Mouse (Mus musculus): ENCODE measurements at regions not wholly inside any gene's neighbourhood (a gene's known extent, or its start where the extent isn't known, plus 50 kb on each side); places are given as distances from the start of the nearest gene placed in this dataset.

- Histone ChIP-seq H3K9ac (ENCODE audit: low read length) (no peak overlapping the region), H3K4me1 (ENCODE audit: control insufficient read depth, insufficient read depth, low read length) (no peaks in the 10 kb centered on the region), H3K27me3 (ENCODE audit: control insufficient read depth, insufficient read depth, low read length) (no peaks in the 10 kb centered on the region), H3K9me3 (ENCODE audit: control insufficient read depth, low read length) (no peaks in the 10 kb centered on the region), H3K36me3 (ENCODE audit: control insufficient read depth, insufficient read depth, low read length) (no peaks in the 10 kb centered on the region), H3K4me3 (ENCODE audit: low read depth, low read length) (no peak overlapping the region), H3K27ac (replicated peaks; ENCODE audit: low read depth, low read length) (no peak overlapping the region), H3K4me2 (ENCODE audit: low read depth, severe bottlenecking) (no peak overlapping the region)
- no peak for DNase-seq (ENCODE audit: low spot score)
- ATAC-seq (ENCODE audit: insufficient number of reproducible peaks, low FRiP score, low TSS enrichment, low read depth), result no peak
- WGBS, result 87% methylated on average over 3 of the region's 3 CpGs
These were observed 246.7 kb upstream of the Adam34 start for GRCm38 (mm10) chr8:43956500-43956899.

DNA sequence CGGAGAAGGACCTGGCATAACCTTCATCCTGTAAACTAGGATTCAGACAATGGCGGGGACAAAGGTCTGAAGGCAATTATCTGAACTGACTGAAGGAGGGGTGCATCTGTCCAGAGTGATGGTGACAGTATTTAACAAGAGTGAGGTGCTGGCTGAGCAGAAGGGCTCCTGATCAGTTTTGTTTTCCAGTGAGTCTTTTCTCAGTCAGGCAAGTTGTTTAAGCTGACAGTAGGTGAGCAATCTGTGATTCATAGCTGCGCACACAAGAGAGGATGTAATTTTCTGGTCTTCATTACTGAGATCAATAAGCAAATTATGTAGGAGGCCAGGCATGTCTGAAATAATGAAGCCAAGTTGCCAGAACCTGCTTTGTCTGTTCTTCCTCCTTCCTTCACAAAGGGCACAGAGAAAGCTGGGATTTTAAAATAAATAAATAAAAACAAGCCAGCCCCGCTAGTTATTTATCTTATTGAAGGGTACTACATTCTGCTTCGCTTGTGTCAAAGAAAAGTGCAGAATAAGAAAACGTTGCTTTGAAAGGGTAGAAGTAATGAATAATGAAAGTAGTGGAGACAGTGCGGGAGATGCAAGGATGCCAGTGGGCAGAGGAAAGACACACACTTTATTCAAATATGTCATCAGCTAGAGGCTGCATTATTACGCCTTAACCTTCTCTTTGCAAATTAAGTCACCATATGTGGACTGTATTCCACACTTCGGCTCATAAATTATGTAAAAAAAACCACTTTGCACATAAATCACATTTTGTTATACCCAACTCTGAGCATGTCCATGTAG, 239.6 kb upstream of the Adam34 start:
- no peak overlapping the region for H3K9ac ChIP-seq (ENCODE audit: low read length)
- DNase-seq (ENCODE audit: low spot score), result no peak
- H3K27me3 ChIP-seq (ENCODE audit: control insufficient read depth, insufficient read depth, low read length), result no peaks in the 10 kb centered on the region
- H3K27ac ChIP-seq (replicated peaks; ENCODE audit: low read depth, low read length), result no peak overlapping the region
- no peaks in the 10 kb centered on the region for H3K9me3 ChIP-seq (ENCODE audit: control insufficient read depth, low read length)
- H3K4me1 ChIP-seq (ENCODE audit: control insufficient read depth, insufficient read depth, low read length), result no peaks in the 10 kb centered on the region
- WGBS, result 59% methylated on average over 9 of the region's 9 CpGs
- ATAC-seq (ENCODE audit: insufficient number of reproducible peaks, low FRiP score, low TSS enrichment, low read depth), result no peak
- no peak overlapping the region for H3K4me2 ChIP-seq (ENCODE audit: low read depth, severe bottlenecking)
- H3K36me3 ChIP-seq (ENCODE audit: control insufficient read depth, insufficient read depth, low read length), result no peaks in the 10 kb centered on the region
- H3K4me3 ChIP-seq (ENCODE audit: low read depth, low read length), result no peak overlapping the region

DNA sequence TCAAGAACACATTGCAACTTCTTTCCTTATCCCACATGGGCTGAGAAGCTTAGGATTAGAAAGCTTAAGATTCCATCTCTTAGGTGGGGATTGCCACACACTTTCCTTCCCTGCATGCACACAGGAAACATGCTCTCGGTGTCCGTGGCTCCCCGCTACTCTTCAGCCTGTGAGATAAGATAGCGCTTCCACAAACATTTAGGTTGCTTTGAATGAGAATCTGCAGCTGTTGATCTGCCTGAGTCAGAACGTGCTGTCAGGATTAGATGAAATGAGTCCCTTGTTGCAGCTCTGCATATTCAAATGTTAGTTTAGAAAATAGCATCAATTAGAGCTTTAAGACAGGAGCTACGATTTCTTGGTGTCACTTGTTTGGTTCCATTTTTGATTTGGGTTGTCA, 239.0 kb upstream of the Adam34 start:
- no peaks in the 10 kb centered on the region for H3K27me3 ChIP-seq (ENCODE audit: control insufficient read depth, insufficient read depth, low read length)
- 39% methylated on average over 6 of the region's 6 CpGs for WGBS
- no peak overlapping the region for H3K27ac ChIP-seq (replicated peaks; ENCODE audit: low read depth, low read length)
- H3K9ac ChIP-seq (ENCODE audit: low read length), result no peak overlapping the region
- H3K4me1 ChIP-seq (ENCODE audit: control insufficient read depth, insufficient read depth, low read length), result no peaks in the 10 kb centered on the region
- DNase-seq (ENCODE audit: low spot score) (no peak), ATAC-seq (ENCODE audit: insufficient number of reproducible peaks, low FRiP score, low TSS enrichment, low read depth) (no peak)
- H3K36me3 ChIP-seq (ENCODE audit: control insufficient read depth, insufficient read depth, low read length), result no peaks in the 10 kb centered on the region
- no peak overlapping the region for H3K4me3 ChIP-seq (ENCODE audit: low read depth, low read length)
- no peaks in the 10 kb centered on the region for H3K9me3 ChIP-seq (ENCODE audit: control insufficient read depth, low read length)
- H3K4me2 ChIP-seq (ENCODE audit: low read depth, severe bottlenecking), result no peak overlapping the region

GRCm38 (mm10) chr8:43931727-43932126, 221.9 kb upstream of the Adam34 start:
- Histone ChIP-seq H3K27ac (replicated peaks; ENCODE audit: low read depth, low read length) (no peak overlapping the region), H3K27me3 (ENCODE audit: control insufficient read depth, insufficient read depth, low read length) (no peaks in the 10 kb centered on the region), H3K4me2 (ENCODE audit: low read depth, severe bottlenecking) (no peak overlapping the region), H3K36me3 (ENCODE audit: control insufficient read depth, insufficient read depth, low read length) (no peaks in the 10 kb centered on the region), H3K4me3 (ENCODE audit: low read depth, low read length) (no peak overlapping the region), H3K9ac (ENCODE audit: low read length) (no peak overlapping the region), H3K9me3 (ENCODE audit: control insufficient read depth, low read length) (no peaks in the 10 kb centered on the region), H3K4me1 (ENCODE audit: control insufficient read depth, insufficient read depth, low read length) (no peaks in the 10 kb centered on the region)
- no peak for ATAC-seq (ENCODE audit: insufficient number of reproducible peaks, low FRiP score, low TSS enrichment, low read depth)
- DNase-seq (ENCODE audit: low spot score), result no peak

GRCm38 (mm10) chr8:43922982-43923381, 213.1 kb upstream of the Adam34 start:
- WGBS, result 93% methylated on average over 3 of the region's 3 CpGs

GRCm38 (mm10) chr8:43921263-43921662, 211.4 kb upstream of the Adam34 start:
- H3K4me1 ChIP-seq (ENCODE audit: control insufficient read depth, insufficient read depth, low read length), result no peaks in the 10 kb centered on the region
- WGBS, result 84% methylated on average over 7 of the region's 7 CpGs
- H3K27ac ChIP-seq (replicated peaks; ENCODE audit: low read depth, low read length), result no peak overlapping the region
- no peaks in the 10 kb centered on the region for H3K27me3 ChIP-seq (ENCODE audit: control insufficient read depth, insufficient read depth, low read length)
- H3K36me3 ChIP-seq (ENCODE audit: control insufficient read depth, insufficient read depth, low read length), result no peaks in the 10 kb centered on the region
- ATAC-seq (ENCODE audit: insufficient number of reproducible peaks, low FRiP score, low TSS enrichment, low read depth) (no peak), DNase-seq (ENCODE audit: low spot score) (no peak)
- H3K9ac ChIP-seq (ENCODE audit: low read length), result no peak overlapping the region
- H3K4me3 ChIP-seq (ENCODE audit: low read depth, low read length), result no peak overlapping the region
- H3K9me3 ChIP-seq (ENCODE audit: control insufficient read depth, low read length), result no peaks in the 10 kb centered on the region
- H3K4me2 ChIP-seq (ENCODE audit: low read depth, severe bottlenecking), result no peak overlapping the region

More at GRCm38 (mm10) chr8:43922982-43923381, 213.1 kb upstream of the Adam34 start:
- no peak overlapping the region for H3K4me2 ChIP-seq (ENCODE audit: low read depth, severe bottlenecking)
- no peaks in the 10 kb centered on the region for H3K9me3 ChIP-seq (ENCODE audit: control insufficient read depth, low read length)
- H3K4me3 ChIP-seq (ENCODE audit: low read depth, low read length), result no peak overlapping the region
- DNase-seq (ENCODE audit: low spot score), result no peak
- H3K4me1 ChIP-seq (ENCODE audit: control insufficient read depth, insufficient read depth, low read length), result no peaks in the 10 kb centered on the region
- no peaks in the 10 kb centered on the region for H3K27me3 ChIP-seq (ENCODE audit: control insufficient read depth, insufficient read depth, low read length)
- no peak overlapping the region for H3K27ac ChIP-seq (replicated peaks; ENCODE audit: low read depth, low read length)
- no peaks in the 10 kb centered on the region for H3K36me3 ChIP-seq (ENCODE audit: control insufficient read depth, insufficient read depth, low read length)
- no peak overlapping the region for H3K9ac ChIP-seq (ENCODE audit: low read length)
- no peak for ATAC-seq (ENCODE audit: insufficient number of reproducible peaks, low FRiP score, low TSS enrichment, low read depth)

DNA sequence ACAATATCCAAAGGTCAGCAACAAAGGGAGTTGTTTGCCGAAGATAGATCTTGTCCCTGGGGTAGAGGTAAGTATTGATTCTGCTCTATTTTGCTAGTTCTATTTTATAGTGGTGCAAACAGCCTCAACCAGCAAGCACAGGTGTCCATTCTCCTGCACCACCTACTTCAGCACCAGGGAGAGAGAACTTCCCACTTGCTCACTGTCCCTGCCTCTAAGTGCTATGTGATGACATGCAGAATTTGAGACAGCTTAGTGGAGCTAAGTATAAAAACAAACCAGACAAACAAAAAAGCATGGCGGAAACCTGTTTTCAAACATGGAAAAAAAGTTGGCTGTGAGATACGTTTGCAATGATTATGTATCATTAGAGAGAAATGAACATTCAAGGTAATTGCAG, 196.3 kb upstream of the Adam34 start:
- Histone ChIP-seq H3K4me3 (ENCODE audit: low read depth, low read length) (no peak overlapping the region), H3K27ac (replicated peaks; ENCODE audit: low read depth, low read length) (no peak overlapping the region), H3K4me2 (ENCODE audit: low read depth, severe bottlenecking) (no peak overlapping the region), H3K36me3 (ENCODE audit: control insufficient read depth, insufficient read depth, low read length) (no peaks in the 10 kb centered on the region), H3K4me1 (ENCODE audit: control insufficient read depth, insufficient read depth, low read length) (no peaks in the 10 kb centered on the region), H3K27me3 (ENCODE audit: control insufficient read depth, insufficient read depth, low read length) (no peaks in the 10 kb centered on the region), H3K9ac (ENCODE audit: low read length) (no peak overlapping the region), H3K9me3 (ENCODE audit: control insufficient read depth, low read length) (no peaks in the 10 kb centered on the region)
- DNase-seq (ENCODE audit: low spot score) (peak; percentile 25), ATAC-seq (ENCODE audit: insufficient number of reproducible peaks, low FRiP score, low TSS enrichment, low read depth) (no peak)
- WGBS, result 82% methylated on average over 3 of the region's 3 CpGs

GRCm38 (mm10) chr8:43895171-43895570, 185.3 kb upstream of the Adam34 start:
- no peak for ATAC-seq (ENCODE audit: insufficient number of reproducible peaks, low FRiP score, low TSS enrichment, low read depth)
- no peak overlapping the region for H3K27ac ChIP-seq (replicated peaks; ENCODE audit: low read depth, low read length)
- H3K4me1 ChIP-seq (ENCODE audit: control insufficient read depth, insufficient read depth, low read length), result no peaks in the 10 kb centered on the region
- no peak overlapping the region for H3K4me3 ChIP-seq (ENCODE audit: low read depth, low read length)
- H3K4me2 ChIP-seq (ENCODE audit: low read depth, severe bottlenecking), result no peak overlapping the region
- H3K36me3 ChIP-seq (ENCODE audit: control insufficient read depth, insufficient read depth, low read length), result no peaks in the 10 kb centered on the region
- no peaks in the 10 kb centered on the region for H3K9me3 ChIP-seq (ENCODE audit: control insufficient read depth, low read length)
- DNase-seq (ENCODE audit: low spot score), result no peak
- H3K27me3 ChIP-seq (ENCODE audit: control insufficient read depth, insufficient read depth, low read length), result no peaks in the 10 kb centered on the region
- no peak overlapping the region for H3K9ac ChIP-seq (ENCODE audit: low read length)
